Mouse (Mus musculus) CD4-positive, CD25-positive, alpha-beta regulatory T cell (primary cell): ENCODE results near the gene Kcnj3. TPM values are rescaled to one million over a fixed set of nuclear protein-coding genes. Genes with fewer than 3 reads are reported as not detected.

Experiments
- polyA plus RNA-seq: library from polyadenylated mRNA; unstranded; fragments of 100-300 nt; shearing (Covaris generic); gene quantifications from one replicate; pipeline ENCODE4 v1.2.1, GENCODE M21; 2017

The Kcnj3 gene
- not detected for polyA plus RNA-seq

GRCm38 (mm10) chr2:55435721-55436260 lies at the start of gene Kcnj3:
Gene Kcnj3, plus strand, starts transcription at chr2:55435970.

